ENCODE assay signal across 25 mouse cellular contexts in the genomic region with DNA sequence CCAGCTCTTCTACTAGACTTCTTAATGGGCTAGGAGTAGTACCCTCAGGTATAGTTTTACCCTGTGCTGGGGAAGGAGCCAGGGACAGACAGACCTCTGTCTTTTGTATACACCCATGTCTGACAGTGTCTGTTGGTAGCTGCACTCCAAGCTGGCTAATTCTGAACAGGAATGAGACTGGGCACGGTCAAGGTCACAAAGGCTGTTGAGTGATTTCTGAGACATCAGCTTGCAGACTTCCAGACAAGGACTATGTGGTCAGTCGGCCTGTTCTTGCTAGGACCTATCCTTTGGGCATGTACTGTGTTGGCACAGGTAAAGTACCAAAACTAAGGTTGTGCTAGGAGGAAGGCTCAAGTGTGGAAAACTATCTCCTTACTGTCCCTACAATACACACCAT. TPM values are rescaled to one million over a fixed set of nuclear protein-coding genes. Genes with fewer than 3 reads are reported as not detected.
DNase-seq lines count a peak whose midpoint lies in the region; ATAC-seq lines count a peak whose summit lies in the region.
"Had no signal": no experiment of that assay in that cellular context is flagged by ENCODE, and none has a peak within 500 bp of the region (broad histone marks: within the 10 kb centered on the region; RNA-seq: fewer than 3 reads in every experiment).

No protein-coding gene starts in this region.

- DNase-seq in adrenal gland, postnatal 14 days, result peak; percentile 40
- DNase-seq in adrenal gland, postnatal 4 days (ENCODE audit: low spot score in 2 of 2), result no peak
- no peak for DNase-seq in heart, postnatal 14 days
- no peak for DNase-seq in heart, adult 8-10 months (ENCODE audit: low spot score)
- DNase-seq: cerebellum, adult 18-20 months; cerebellum, adult 9-10 months; cerebellum, postnatal 14 days; gastrocnemius, postnatal 10 days; gastrocnemius, postnatal 36 days; heart, postnatal 36 days; kidney, adult 11 months; kidney, adult 8-10 months; kidney, postnatal 10 days had no signal

- peaks cover 3% of the 10 kb centered on the region; the same call in 1 of the 2 replicates for H3K36me3 ChIP-seq in heart, embryonic 11.5 days (ENCODE audit: control insufficient read depth, insufficient read depth, low read length)
- peaks cover 56% of the 10 kb centered on the region for H3K36me3 ChIP-seq in heart, embryonic 14.5 days (ENCODE audit: control insufficient read depth, insufficient read depth, low read length)

- H3K4me1 ChIP-seq in heart, embryonic 11.5 days (ENCODE audit: control insufficient read depth, insufficient read depth, low read length), result peaks cover 10% of the 10 kb centered on the region; the same call in 1 of the 2 replicates
- peaks cover 4 to 15% of the 10 kb centered on the region in 2 experiments for H3K4me1 ChIP-seq in heart, embryonic 14.5 days (ENCODE audit: control insufficient read depth in 2 of 2, insufficient read depth in 2 of 2, low read length in 2 of 2)
- H3K4me1 ChIP-seq: forebrain, embryonic 10.5 days; forebrain, embryonic 13.5 days; hindbrain, embryonic 10.5 days; hindbrain, embryonic 13.5 days; intestine, embryonic 15.5 days; kidney, embryonic 15.5 days had no signal

- intact Hi-C loops in heart, postnatal 14 days (cut with DNase I), result no loop called here

- 68% methylated on average over 2 of the region's 2 CpGs for WGBS in heart, embryonic 11.5 days (ENCODE audit: insufficient replicate concordance)
- 41% methylated on average over 2 of the region's 2 CpGs for WGBS in heart, embryonic 14.5 days

- H3K9me3 ChIP-seq in heart, embryonic 11.5 days (replicated peaks; ENCODE audit: control insufficient read depth, low read length), result no peaks in the 10 kb centered on the region
- H3K9me3 ChIP-seq in heart, embryonic 14.5 days (ENCODE audit: control insufficient read depth, low read length), result no peaks in the 10 kb centered on the region
- H3K9me3 ChIP-seq: forebrain, embryonic 10.5 days; forebrain, embryonic 13.5 days; hindbrain, embryonic 10.5 days; hindbrain, embryonic 13.5 days; intestine, embryonic 15.5 days; kidney, embryonic 15.5 days had no signal

- no peak overlapping the region for H3K4me2 ChIP-seq in heart, embryonic 11.5 days
- no peak overlapping the region for H3K4me2 ChIP-seq in heart, embryonic 14.5 days (ENCODE audit: low read length)
- H3K4me2 ChIP-seq: forebrain, embryonic 13.5 days; hindbrain, embryonic 13.5 days; intestine, embryonic 15.5 days; kidney, embryonic 15.5 days had no signal

- ATAC-seq in heart, embryonic 11.5 days (replicated peaks; ENCODE audit: insufficient number of reproducible peaks, low FRiP score, low TSS enrichment), result no peak
- no peak for ATAC-seq in heart, embryonic 14.5 days (ENCODE audit: insufficient number of reproducible peaks, insufficient read depth, low FRiP score, low read depth)
- ATAC-seq: CD4-positive, CD25-positive, alpha-beta regulatory T cell, adult 4 months; forebrain, embryonic 13.5 days; forebrain, embryonic 16.5 days; hindbrain, embryonic 16.5 days; intestine, embryonic 15.5 days had no signal

- H3K9ac ChIP-seq in heart, embryonic 11.5 days (ENCODE audit: low read depth, low read length), result no peak overlapping the region
- no peak overlapping the region for H3K9ac ChIP-seq in heart, embryonic 14.5 days (ENCODE audit: low read length)
- H3K9ac ChIP-seq: forebrain, embryonic 13.5 days; hindbrain, embryonic 13.5 days; intestine, embryonic 15.5 days; kidney, embryonic 15.5 days had no signal

- H3K27ac ChIP-seq in heart, embryonic 11.5 days (ENCODE audit: low read depth, low read length), result peak overlapping the region; percentile 50; the same call in 1 of the 2 replicates
- peak overlapping the region; percentile 5 to 15; a peak in 3 of 4 replicates for H3K27ac ChIP-seq in heart, embryonic 14.5 days (replicated peaks in 1 of 2; ENCODE audit: control insufficient read depth in 1 of 2, insufficient read depth in 1 of 2, low read depth in 2 of 2, low read length in 2 of 2)
- H3K27ac ChIP-seq: forebrain, embryonic 10.5 days; forebrain, embryonic 13.5 days; hindbrain, embryonic 10.5 days; hindbrain, embryonic 13.5 days; intestine, embryonic 15.5 days; kidney, embryonic 15.5 days had no signal

- no peak overlapping the region for H3K4me3 ChIP-seq in heart, embryonic 11.5 days (ENCODE audit: low read depth, low read length)
- H3K4me3 ChIP-seq in heart, embryonic 14.5 days (ENCODE audit: control insufficient read depth in 1 of 2, insufficient read depth in 1 of 2, low read depth in 1 of 2, low read length in 2 of 2), result no peak overlapping the region
- H3K4me3 ChIP-seq: forebrain, embryonic 10.5 days; forebrain, embryonic 13.5 days; hindbrain, embryonic 10.5 days; hindbrain, embryonic 13.5 days; intestine, embryonic 15.5 days; kidney, embryonic 15.5 days had no signal

- H3K27me3 ChIP-seq in heart, embryonic 11.5 days (ENCODE audit: control insufficient read depth, insufficient read depth, low read length), result no peaks in the 10 kb centered on the region
- no peaks in the 10 kb centered on the region for H3K27me3 ChIP-seq in heart, embryonic 14.5 days (ENCODE audit: control insufficient read depth, insufficient read depth, low read length)
- H3K27me3 ChIP-seq: forebrain, embryonic 13.5 days; hindbrain, embryonic 13.5 days; intestine, embryonic 15.5 days; kidney, embryonic 15.5 days had no signal

RNA-seq across cellular contexts. Expression of a gene that starts 30.7 kb away (rescaled TPM):
- total RNA-seq in adrenal gland, postnatal 14 days (2021), result 9.9 and 12.2 TPM in 2 replicates
- 10 to 100 TPM; 22.5 to 25.4 TPM for total RNA-seq in adrenal gland, postnatal 4 days (2021)
- 29.2 and 33.2 TPM in 2 replicates for polyA plus RNA-seq in heart, embryonic 11.5 days (2014; fragmentation: Nextera tagmentation; extraction: Ambion mirVana)
- total RNA-seq in heart, postnatal 14 days (2021), result 1 to 10 TPM; 4.5 to 5.5 TPM
- 33.8 and 37.0 TPM in 2 replicates for polyA plus RNA-seq in heart, embryonic 14.5 days (2014; fragmentation: Nextera tagmentation; extraction: Ambion mirVana)
- 1 to 10 TPM; 2.5 to 3.0 (median 2.6) TPM for total RNA-seq in heart, adult 8-10 months (2022)
- total RNA-seq: MEL had no signal
- polyA plus RNA-seq: CD4-positive, CD25-positive, alpha-beta regulatory T cell, adult 4 months had no signal

RNA-seq across cellular contexts. Expression of a gene that starts 35.1 kb away (rescaled TPM):
- 67.3 and 69.4 TPM in 2 replicates for total RNA-seq in adrenal gland, postnatal 14 days (2021)
- total RNA-seq in adrenal gland, postnatal 4 days (2021), result 10 to 100 TPM; 79.9 to 87.1 TPM
- 70.6 and 70.9 TPM in 2 replicates for polyA plus RNA-seq in heart, embryonic 11.5 days (2014; fragmentation: Nextera tagmentation; extraction: Ambion mirVana)
- 10 to 100 TPM; 40.9 to 41.8 TPM for total RNA-seq in heart, postnatal 14 days (2021)
- 63.1 and 63.5 TPM in 2 replicates for polyA plus RNA-seq in heart, embryonic 14.5 days (2014; fragmentation: Nextera tagmentation; extraction: Ambion mirVana)
- 10 to 100 TPM; 28.5 to 35.3 (median 34.6) TPM for total RNA-seq in heart, adult 8-10 months (2022)

RNA-seq across cellular contexts. Expression of a gene that starts 38.5 kb away (rescaled TPM):
- 42.6 and 45.8 TPM in 2 replicates for total RNA-seq in adrenal gland, postnatal 14 days (2021)
- 10 to 100 TPM; 61.4 to 61.9 TPM for total RNA-seq in adrenal gland, postnatal 4 days (2021)
- 49.5 and 53.3 TPM in 2 replicates for polyA plus RNA-seq in heart, embryonic 11.5 days (2014; fragmentation: Nextera tagmentation; extraction: Ambion mirVana)
- 10 to 100 TPM; 60.5 to 73.5 TPM for total RNA-seq in heart, postnatal 14 days (2021)
- polyA plus RNA-seq in heart, embryonic 14.5 days (2014; fragmentation: Nextera tagmentation; extraction: Ambion mirVana), result 52.8 and 59.4 TPM in 2 replicates
- 10 to 100 TPM; 70.4 to 90.9 (median 77.0) TPM for total RNA-seq in heart, adult 8-10 months (2022)

RNA-seq across cellular contexts. Expression of a gene that starts 57.7 kb away (rescaled TPM):
- 101 and 103 TPM in 2 replicates for total RNA-seq in adrenal gland, postnatal 14 days (2021)
- 100 to 1,000 TPM; 164 to 171 TPM for total RNA-seq in adrenal gland, postnatal 4 days (2021)
- polyA plus RNA-seq in heart, embryonic 11.5 days (2014; fragmentation: Nextera tagmentation; extraction: Ambion mirVana), result 144 and 152 TPM in 2 replicates
- total RNA-seq in heart, postnatal 14 days (2021), result 100 to 1,000 TPM in 1 of 2 experiments, 10 to 100 TPM in 1; 98.9 to 106 TPM
- 154 and 164 TPM in 2 replicates for polyA plus RNA-seq in heart, embryonic 14.5 days (2014; fragmentation: Nextera tagmentation; extraction: Ambion mirVana)
- total RNA-seq in heart, adult 8-10 months (2022), result 100 to 1,000 TPM in 1 of 4 experiments, 10 to 100 TPM in 3; 83.1 to 100 (median 91.5) TPM
